Mouse (Mus musculus) testis, adult 2 months (tissue): Measurements from ENCODE around the gene Galnt18. TPM values are rescaled to one million over a fixed set of nuclear protein-coding genes. Genes with fewer than 3 reads are reported as not detected.

Experiments used
- H3K27ac ChIP-seq: fragments of 200-500 bp; 2 replicates; pipeline ENCODE4 v1.5.1; 2012; ENCODE audit warnings: low read depth, low read length; ENCODE audit not compliant: control insufficient read depth, insufficient read depth
- H3K27me3 ChIP-seq: fragments of 200-500 bp; 2 replicates; pipeline ENCODE4 v1.6.1; 2012; ENCODE audit warnings: mild to moderate bottlenecking, low read length, moderate library complexity; ENCODE audit not compliant: control insufficient read depth, insufficient read depth
- H3K36me3 ChIP-seq: fragments of 200-500 bp; 2 replicates; pipeline ENCODE4 v1.6.1; 2012; ENCODE audit warnings: mild to moderate bottlenecking, low read length; ENCODE audit not compliant: control insufficient read depth, insufficient read depth
- H3K4me1 ChIP-seq: fragments of 200-500 bp; 2 replicates; pipeline ENCODE4 v1.6.1; 2012; ENCODE audit warnings: low read length; ENCODE audit not compliant: control insufficient read depth, insufficient read depth
- H3K4me3 ChIP-seq: fragments of 200-500 bp; 2 replicates; pipeline ENCODE4 v1.5.1; 2012; ENCODE audit warnings: low read depth, mild to moderate bottlenecking, low read length, moderate library complexity, mixed read lengths; ENCODE audit not compliant: control insufficient read depth
- CTCF ChIP-seq: fragments of 200-500 bp; IDR thresholded peaks from 2 replicates; pipeline ENCODE4 v1.5.1; 2012; ENCODE audit warnings: low read depth, mild to moderate bottlenecking, inconsistent platforms, low read length, moderate library complexity; ENCODE audit not compliant: control insufficient read depth, insufficient read depth, insufficient replicate concordance
- POLR2A ChIP-seq: fragments of 200-500 bp; IDR thresholded peaks from 2 replicates; pipeline ENCODE4 v1.6.1; 2012; ENCODE audit warnings: low read depth, mild to moderate bottlenecking, inconsistent platforms, low read length, moderate library complexity; ENCODE audit not compliant: control insufficient read depth
- polyA plus RNA-seq: library from polyadenylated mRNA; depleted of rRNA; stranded (reverse); fragments of >200 nt; gene quantifications from 2 replicates; pipeline ENCODE4 v1.2.3, GENCODE M21; 2012

The Galnt18 gene
- polyA plus RNA-seq, 1 experiment, result 3.3 TPM

GRCm38 (mm10) chr7:111604578-111605208 lies 175.1 kb downstream of the Galnt18 start:
- Histone ChIP-seq H3K4me3 (no peak overlapping the region), H3K27me3 (no peaks in the 10 kb centered on the region), H3K4me1 (no peaks in the 10 kb centered on the region), H3K36me3 (no peaks in the 10 kb centered on the region), H3K27ac (no peak overlapping the region)
- TF ChIP-seq CTCF (no peak), POLR2A (no peak)

- TF ChIP-seq CTCF (no peak), POLR2A (no peak)
- Histone ChIP-seq H3K4me1 (no peaks in the 10 kb centered on the region), H3K27me3 (no peaks in the 10 kb centered on the region), H3K36me3 (no peaks in the 10 kb centered on the region), H3K4me3 (no peak overlapping the region), H3K27ac (no peak overlapping the region)
Measured at GRCm38 (mm10) chr7:111603186-111603585, 176.6 kb downstream of the Galnt18 start.

- Histone ChIP-seq H3K27ac (no peak overlapping the region), H3K36me3 (no peaks in the 10 kb centered on the region), H3K4me3 (no peak overlapping the region), H3K27me3 (no peaks in the 10 kb centered on the region), H3K4me1 (no peaks in the 10 kb centered on the region)
- TF ChIP-seq POLR2A (no peak), CTCF (no peak)
Measured at GRCm38 (mm10) chr7:111601339-111602067, 178.3 kb downstream of the Galnt18 start.

GRCm38 (mm10) chr7:111600756-111601155 lies 179.0 kb downstream of the Galnt18 start:
- Histone ChIP-seq H3K27ac (no peak overlapping the region), H3K4me1 (no peaks in the 10 kb centered on the region), H3K36me3 (no peaks in the 10 kb centered on the region), H3K27me3 (no peaks in the 10 kb centered on the region), H3K4me3 (no peak overlapping the region)
- TF ChIP-seq CTCF, result no peak

GRCm38 (mm10) chr7:111593680-111594079 lies 186.1 kb downstream of the Galnt18 start:
- H3K36me3 ChIP-seq, result no peaks in the 10 kb centered on the region
- H3K4me1 ChIP-seq, result no peaks in the 10 kb centered on the region
- TF ChIP-seq POLR2A (no peak), CTCF (no peak)
- no peak overlapping the region for H3K4me3 ChIP-seq
- no peaks in the 10 kb centered on the region for H3K27me3 ChIP-seq
- no peak overlapping the region for H3K27ac ChIP-seq

- TF ChIP-seq POLR2A (no peak), CTCF (no peak)
- H3K27me3 ChIP-seq, result no peaks in the 10 kb centered on the region
- H3K4me1 ChIP-seq, result no peaks in the 10 kb centered on the region
- H3K4me3 ChIP-seq, result no peak overlapping the region
- H3K36me3 ChIP-seq, result no peaks in the 10 kb centered on the region
- no peak overlapping the region for H3K27ac ChIP-seq
Measured at GRCm38 (mm10) chr7:111589506-111590125, 190.2 kb downstream of the Galnt18 start.

- no peaks in the 10 kb centered on the region for H3K27me3 ChIP-seq
- TF ChIP-seq CTCF (no peak), POLR2A (no peak)
- H3K27ac ChIP-seq, result no peak overlapping the region
- no peak overlapping the region for H3K4me3 ChIP-seq
- H3K36me3 ChIP-seq, result no peaks in the 10 kb centered on the region
- no peaks in the 10 kb centered on the region for H3K4me1 ChIP-seq
Measured at GRCm38 (mm10) chr7:111588291-111588781, 191.4 kb downstream of the Galnt18 start.
